Mouse (Mus musculus) liver, adult (tissue): ENCODE measurements around the gene Pigc.
A peak's percentile ranks its signal among the peaks of the same experiment; 100 is the strongest.

Experiments used
- GATA4 ChIP-seq: IDR thresholded peaks from 2 replicates; pipeline ENCODE4 v1.6.1; 2014; ENCODE audit warnings: mild to moderate bottlenecking, low read length; ENCODE audit not compliant: insufficient replicate concordance

The Pigc gene

DNA sequence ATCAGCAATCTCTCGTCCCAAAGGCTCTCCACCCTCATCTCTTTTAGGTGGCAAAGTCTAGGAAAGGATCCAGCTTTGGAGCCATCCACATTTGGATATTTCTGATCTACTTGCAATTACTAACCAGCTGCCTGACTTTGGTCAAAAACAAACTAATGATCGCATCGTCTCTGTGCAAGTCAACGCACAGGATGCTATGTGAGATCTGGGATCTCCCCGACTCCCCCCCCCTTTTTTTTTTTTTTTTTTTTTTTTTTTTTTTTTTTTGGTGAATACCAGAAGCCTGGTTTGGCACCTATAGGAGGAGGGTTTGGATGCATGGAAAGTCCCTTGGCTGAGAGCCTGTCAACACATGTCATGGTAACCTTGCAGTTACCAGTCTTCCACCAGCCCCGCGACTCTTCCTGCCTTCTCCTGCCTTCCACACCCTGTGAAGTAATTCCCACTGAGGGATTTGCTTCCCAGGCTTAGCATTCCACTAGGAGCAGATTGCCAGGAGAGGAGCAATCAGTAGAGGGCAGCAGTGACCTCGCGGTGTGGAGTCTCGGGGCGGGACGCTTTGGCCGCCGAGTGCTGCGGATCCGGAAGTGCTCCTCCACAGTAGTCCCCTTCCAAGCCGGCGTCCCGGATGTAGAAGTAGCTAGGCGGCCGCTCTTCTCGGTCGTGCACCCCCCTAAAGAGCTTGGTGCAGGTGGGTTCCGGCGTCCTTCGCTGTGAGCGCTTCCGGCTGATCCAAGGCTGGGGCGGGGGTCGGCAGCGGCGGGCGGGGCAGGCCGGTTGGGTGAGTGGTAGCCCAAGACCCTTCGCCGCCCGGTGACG lies at the start of gene Pigc:
TSS of gene Pigc (plus strand) at position 598 of the 819 bp plus-strand sequence.
- peak; percentile 47; the same call in 1 of the 2 replicates for TF ChIP-seq GATA4

DNA sequence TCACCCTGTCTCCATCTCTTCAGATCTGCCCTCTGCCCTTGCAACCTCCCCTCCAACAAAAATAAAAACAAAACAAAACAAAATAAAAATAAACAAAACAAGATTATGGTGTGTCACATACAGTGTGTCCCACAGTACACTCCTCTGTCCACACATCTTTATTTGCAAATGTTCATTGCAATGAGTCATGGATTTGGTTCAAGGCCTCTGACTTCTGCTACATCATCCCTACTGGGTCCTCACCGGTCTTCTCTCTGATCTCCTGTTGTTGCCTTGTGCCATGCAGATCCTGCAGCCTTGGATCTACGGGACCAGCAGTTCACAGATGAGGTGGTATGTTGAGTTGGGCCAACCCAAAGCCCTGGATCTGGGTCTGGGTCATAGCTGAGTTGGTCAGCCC lies 49.4 kb upstream of the Pigc start:
- no peak for TF ChIP-seq GATA4

DNA sequence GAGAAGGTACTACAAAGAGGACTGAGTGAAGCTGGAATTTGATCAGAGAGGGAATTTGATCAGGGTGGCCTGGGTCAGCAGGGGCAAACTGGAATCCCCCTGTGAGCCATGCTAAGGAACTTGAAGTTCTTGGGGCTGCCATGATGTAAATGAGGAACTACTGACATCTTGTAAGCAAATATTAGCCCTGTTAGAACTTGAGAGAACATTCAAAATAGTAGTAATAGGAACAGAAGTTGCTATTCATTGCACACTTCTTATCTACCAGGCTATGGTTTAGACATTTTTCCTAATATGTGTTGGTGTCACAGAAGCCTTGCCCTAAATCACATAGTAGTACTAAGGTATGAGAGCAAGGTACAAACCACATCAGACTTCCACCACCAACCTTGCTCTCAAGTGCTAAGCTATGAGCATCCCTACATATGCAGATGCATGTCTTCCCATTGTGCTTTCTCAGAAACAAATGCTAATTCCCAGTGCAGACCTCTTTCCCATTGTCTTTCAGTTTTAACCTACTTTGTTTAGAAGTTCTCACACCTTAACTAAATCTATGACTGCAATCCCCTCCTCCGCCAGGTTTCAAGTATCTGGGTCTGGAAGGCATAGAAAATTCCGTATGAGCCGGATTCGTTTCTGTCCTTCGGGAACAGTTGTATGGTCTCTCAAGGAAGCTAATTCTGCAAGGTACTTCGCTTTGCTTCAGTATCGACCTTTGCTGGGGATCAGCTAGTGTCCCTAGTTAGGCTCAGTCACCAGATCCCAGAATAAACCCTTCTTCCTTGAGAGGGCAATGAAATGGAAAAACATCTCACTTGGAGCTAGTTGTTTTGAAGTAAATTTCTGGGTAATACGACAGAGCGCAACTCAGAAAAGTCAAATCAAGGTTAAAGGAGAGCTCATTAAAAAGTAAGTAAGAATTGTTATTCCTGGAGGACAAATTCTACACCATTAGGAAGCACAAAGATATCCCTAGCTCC lies 48.2 kb upstream of the Pigc start:
- TF ChIP-seq GATA4, result no peak

DNA sequence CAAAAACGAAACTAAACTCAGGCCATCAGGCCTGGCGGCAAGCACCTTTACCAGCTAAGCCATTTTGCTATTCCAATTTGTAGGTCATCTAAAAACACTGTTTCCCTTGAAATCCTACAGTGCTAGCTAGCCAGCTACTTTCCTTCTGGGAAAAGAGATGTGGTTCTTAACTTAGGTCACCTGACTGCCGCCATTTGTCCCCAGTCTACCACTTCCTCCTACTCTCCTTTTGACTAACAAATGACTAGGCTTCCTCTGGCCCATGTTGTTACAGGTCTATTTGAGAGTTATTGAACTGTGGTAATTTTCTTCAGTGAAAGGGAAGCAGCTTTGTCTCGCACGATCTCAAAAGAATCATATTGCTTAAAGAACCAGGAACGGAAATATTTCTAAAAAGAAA lies 47.1 kb upstream of the Pigc start:
- TF ChIP-seq GATA4, result no peak

DNA sequence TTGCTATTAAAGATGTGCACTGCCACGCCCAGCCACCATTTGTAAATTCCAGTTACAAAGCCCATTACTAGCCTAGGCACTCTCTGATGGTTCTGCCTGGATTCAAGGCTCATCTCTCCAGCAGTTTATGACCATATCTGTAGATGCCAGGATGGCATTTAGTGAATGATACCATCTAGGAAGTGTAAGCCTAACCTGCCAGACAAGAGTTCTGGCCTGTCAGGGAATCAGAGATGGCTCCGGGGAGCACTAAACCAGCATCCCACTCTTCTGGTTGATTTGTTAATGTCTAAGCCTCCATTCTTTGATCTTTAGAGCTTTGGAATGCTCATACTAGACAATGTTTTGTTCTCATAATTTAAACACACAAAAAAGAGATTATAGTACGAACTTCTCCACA lies 44.7 kb upstream of the Pigc start:
- no peak for TF ChIP-seq GATA4

DNA sequence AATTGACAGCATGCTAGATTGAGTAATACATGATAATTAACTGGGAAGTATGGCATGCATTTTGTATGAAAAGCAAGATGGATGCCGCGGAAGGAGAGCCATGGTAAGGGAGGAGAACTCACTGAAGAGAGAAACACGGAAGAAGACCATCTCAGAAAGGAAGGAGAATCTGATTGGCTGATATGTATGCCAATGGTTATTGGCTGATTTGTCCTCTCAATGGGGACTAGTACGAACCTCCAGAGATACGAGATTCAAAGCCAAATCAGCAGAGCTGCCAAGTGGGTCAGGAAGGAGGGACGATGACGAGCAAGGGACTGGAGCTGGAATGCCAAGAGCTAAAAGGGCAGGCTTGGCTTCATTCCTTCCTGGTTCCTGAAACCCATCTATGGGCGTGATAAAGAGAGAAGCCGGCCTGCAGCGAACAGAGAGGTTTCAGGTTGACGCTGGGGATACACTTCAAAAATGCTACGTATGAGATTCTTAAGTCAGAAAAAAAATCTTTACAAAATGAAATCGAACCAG lies 43.6 kb upstream of the Pigc start:
- TF ChIP-seq GATA4, result no peak

DNA sequence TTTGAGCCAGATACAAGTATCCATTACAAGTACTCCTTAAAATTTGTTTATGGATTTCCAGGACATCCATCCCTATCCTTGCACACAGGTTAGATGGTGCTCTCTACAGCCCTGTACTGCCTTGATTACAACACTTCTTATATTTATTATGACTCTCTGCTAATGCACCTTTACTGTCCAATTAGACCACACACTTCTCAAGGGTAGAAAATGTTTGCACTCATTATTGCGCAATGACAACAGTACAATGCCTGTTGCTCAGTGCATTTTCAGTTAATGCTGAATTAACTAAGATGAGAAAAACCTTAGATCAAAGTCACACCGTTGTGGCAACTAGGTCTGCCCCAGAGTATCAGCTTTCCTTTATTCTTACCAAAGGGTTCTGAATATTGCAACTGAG lies 41.0 kb upstream of the Pigc start:
- TF ChIP-seq GATA4, result no peak

DNA sequence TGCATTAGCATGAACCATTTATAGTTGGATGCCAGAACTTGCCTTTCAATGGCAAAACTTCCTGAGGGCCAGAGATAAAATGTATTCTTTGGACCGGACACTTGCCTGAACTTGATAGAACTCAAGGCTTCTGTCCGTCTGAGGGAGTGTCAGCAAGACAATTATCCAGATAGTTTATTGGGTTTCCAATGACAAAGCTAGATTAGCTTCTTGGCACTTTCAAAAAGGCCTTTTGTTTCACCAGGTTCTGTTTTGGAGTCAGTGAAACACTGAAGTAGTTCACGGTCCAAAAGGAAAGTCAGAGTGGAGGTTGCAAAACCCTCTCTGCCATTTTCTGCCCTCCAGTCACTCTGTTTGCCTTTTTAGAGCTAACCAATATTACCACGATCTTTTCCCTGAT lies 37.7 kb upstream of the Pigc start:
- TF ChIP-seq GATA4, result no peak

DNA sequence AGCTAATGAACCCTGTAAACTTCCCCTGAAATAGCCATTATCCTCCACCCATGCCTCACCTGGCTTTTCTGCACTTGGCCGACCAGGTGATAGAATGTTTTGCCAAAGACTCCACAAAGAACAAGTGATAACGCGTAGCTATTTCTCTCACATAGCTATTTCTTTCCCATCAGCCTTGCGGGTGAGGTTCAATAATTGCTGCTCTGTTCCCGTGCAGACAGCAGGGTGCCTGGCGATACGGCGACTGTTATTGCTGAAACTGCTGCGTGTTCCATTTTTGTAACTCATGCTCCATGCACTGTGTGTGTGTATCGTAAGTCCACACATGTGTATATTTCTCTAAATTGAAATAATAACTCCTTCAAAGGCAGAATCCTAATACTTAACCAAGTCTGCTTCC lies 37.2 kb upstream of the Pigc start:
- no peak for TF ChIP-seq GATA4

DNA sequence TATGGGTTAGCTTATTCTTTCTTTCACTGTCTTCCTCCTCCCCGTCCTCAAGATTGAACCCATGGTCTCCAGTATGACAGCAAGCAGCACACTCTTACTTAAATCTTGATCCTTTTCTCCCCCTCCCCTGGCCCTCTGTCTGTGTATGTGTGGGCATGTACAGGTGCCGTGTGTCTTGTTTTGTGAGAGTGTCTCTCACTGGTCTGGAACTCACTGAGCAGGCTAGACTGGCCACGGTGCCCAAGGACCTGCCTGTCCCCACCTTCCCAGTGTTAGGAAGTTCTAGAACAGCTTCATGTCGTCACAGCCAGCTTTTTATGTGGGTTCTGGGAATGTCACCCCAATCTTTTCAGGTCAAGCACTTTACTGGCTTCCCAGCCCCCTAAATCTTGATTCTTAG lies 36.7 kb upstream of the Pigc start:
- no peak for TF ChIP-seq GATA4

DNA sequence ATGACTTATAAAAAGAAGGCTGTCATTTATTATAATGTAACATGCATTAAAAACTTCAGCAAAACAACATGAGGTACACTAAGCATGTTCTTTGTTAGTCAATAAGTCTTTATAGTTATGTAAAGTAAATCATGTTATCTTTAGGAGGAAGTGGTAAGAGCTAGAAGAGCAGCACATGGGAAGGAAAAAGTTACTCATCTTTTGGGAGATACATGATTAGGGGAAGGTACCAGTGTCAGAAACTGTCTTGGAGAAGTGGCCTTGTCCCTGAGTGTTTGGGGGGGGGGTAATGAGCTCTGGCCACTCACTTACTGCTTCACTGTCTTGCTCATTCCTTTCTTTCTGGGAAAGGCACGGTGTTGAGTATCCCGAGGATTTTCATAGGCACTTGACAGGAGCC lies 26.9 kb upstream of the Pigc start:
- TF ChIP-seq GATA4, result no peak

DNA sequence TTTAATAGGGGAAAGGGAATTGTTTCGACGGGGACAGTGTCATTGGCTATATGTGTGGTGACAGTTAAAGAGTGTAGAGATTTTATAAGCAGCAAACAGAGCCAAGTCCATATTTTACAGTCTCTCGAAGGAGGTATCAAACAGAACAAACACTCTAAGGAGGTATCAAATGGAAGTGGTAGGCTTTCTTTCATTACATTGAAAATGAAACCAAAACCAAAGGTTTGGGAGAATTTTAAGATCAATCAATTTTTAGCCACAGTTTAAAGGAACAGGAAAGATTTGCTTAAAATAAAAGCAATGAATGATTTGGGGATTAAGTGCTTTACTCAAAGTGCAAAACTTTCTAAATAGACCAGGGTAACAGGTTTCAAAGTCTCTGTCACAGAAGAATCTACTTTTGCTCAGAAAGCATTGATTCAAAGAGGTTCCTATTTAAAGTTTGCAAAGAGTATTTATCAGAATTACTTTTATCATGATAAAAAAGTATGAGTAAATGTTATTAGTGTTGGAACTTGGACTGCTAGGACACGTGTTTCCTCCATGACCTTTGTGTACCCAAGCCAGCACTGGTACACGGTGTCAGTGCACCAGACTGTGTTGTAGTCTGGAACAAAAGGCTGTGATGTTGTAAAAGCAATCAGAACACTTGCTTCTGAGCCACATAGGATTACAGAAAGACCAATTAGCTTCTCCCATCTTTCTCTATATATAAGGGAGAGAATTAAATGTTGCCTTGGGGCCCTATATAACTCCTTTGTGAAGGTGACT lies 17.8 kb upstream of the Pigc start:
- TF ChIP-seq GATA4, result no peak

DNA sequence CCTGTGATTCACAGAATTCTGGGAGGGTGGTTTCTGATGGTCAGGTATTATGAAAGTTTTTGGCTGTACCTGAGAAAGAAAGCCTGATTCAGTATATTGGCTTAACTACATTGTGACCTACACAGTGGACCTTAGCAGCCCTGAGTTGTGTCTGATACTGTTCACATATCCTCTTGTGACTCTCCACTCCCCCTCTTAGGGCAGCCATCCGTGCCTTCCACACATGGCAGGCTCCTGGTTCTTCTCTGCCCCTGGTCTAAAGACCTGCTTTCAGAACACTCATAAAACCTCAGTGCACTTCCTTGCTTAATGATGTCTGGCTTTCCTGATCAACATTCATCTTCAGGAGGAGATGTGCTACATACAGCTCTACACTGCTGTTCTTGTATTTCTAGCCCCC lies 16.4 kb upstream of the Pigc start:
- TF ChIP-seq GATA4, result no peak

DNA sequence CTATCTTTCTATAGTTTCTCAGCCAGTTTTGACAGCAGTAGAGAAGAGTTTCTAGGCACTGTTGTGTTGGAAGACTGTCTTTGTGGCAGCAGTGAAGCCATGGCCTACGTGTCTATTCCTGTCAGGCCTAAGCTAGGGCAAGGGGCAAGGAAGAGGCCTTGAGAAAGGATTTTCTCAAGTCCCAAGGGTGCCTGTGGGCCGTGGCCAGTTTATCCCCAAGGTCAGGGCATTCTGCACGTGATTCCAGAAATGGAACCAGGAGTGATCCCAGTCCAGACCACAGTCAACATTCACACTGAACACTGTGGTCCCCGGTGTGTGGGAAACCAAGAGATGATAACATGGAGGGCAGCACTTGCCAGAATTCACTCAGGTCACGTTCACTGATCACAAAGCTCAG lies 13.1 kb upstream of the Pigc start:
- no peak for TF ChIP-seq GATA4
